Mouse (Mus musculus) frontal cortex, postnatal 25 days (tissue): Measurements from ENCODE around the gene Dlg2.

Experiments
- DNase-seq, 2 experiments: peaks; one replicate each; pipeline ENCODE4 v3.0.0; 2022; ENCODE audit warnings: low spot score in 2 of 2

Dlg2 gene

GRCm38 (mm10) chr7:90539481-90540402 lies 63.3 kb downstream of the Dlg2 start:
- DNase-seq, result no peak

GRCm38 (mm10) chr7:90540811-90541323 lies 64.4 kb downstream of the Dlg2 start:
- no peak for DNase-seq

DNA sequence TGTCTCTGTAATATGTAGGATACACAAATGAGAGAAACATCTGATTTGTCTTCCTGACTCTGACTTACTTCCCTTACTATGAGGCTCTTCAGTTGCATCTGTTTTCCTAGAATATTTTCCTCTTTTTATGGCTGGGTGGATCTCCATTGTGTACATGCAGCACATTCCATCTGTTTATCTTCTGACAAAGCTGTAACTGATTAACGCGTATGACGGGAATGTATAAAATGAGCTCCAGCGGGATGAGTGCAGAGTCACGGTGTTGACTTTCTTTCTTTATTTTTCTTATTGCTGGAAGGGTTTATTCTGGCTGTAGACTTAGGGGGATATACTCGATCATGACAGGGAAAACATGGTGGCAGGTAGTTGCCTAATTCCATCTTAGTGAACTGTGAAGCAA lies 76.9 kb downstream of the Dlg2 start:
- no peak for DNase-seq

- no peak for DNase-seq
Observed at GRCm38 (mm10) chr7:90554421-90554820, 77.9 kb downstream of the Dlg2 start.

- DNase-seq, result no peak
Observed at GRCm38 (mm10) chr7:90569130-90569529, 92.7 kb downstream of the Dlg2 start.

GRCm38 (mm10) chr7:90587795-90588194 lies 111.3 kb downstream of the Dlg2 start:
- DNase-seq, result no peak

GRCm38 (mm10) chr7:90588318-90588717 lies 111.8 kb downstream of the Dlg2 start:
- DNase-seq, result no peak

GRCm38 (mm10) chr7:90609764-90610163 lies 133.3 kb downstream of the Dlg2 start:
- DNase-seq, result no peak

DNA sequence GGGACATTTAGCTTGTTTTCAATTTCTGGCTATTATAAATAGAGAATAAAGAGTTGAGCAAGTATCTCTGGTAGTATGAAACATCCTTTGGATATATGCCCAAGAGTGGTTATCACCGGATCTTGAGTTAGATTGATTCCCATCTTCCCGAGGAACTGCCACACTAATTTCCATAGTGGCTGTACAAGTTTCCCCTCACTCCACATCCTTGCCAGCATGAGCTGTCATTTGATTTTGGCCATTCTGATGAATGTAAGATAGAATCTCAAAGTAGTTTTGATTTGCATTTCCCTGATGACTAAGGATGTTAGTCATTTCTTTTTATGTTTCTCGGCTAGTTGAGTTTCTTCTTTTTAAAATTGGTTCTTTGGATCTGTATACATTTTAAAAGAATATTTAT lies 154.1 kb downstream of the Dlg2 start:
- DNase-seq, result no peak

DNA sequence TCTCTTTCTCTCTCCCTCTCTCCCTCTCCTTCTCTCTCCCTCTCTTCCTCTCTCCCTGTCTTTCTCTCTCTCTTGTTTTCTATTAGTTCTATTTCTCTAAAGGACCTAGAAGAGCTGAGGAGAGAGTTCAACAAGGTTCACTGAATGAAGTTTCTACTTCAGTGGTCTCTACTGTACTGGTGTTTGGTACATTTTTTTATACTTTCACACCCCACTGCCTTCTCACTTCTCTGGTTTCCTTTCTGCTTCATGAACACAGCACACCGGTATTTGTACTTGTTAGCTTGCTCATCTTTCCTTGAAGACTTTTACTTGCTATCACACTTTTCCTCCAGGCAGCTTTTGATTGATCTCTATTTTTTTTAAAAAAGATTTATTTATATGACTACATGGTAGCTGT lies 173.0 kb downstream of the Dlg2 start:
- no peak for DNase-seq

DNA sequence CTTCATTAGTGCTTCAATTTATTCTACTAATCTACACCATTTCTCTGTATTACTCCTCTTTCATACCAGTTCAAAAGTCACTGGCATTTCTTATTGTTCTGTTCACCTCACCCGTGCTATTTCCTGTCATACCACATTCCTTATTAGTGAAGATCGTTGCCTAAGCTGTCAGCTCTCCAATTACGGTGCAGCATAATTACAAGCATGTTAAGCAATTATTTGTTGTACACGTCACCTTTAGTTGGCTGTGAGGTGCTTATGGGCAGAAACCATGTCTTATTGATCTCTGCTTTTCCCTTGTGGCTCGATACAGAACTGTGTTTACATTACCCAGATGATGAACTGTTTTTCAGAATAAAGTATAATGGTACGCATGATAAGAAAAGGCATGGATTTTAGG lies 174.7 kb downstream of the Dlg2 start:
- DNase-seq, result no peak

DNA sequence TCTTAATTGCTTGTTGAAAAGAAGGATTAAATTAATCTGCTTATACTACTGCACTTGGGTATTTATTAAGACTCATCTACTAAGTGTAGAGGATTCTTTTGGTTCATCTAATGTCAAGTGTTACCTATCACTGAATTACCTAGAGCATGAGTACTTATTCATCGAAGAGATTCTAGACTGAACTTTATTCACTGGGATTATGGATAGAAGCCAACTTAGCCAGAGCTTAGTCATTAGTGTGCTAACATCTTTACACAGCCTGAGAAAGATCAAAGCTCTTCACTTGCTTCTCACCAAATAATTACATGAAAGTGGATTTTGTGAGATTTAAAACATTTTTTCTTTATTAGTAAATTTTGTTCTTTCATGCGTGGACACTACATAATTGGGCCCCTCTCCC lies 175.1 kb downstream of the Dlg2 start:
- DNase-seq, result no peak

- DNase-seq, result no peak
Observed at GRCm38 (mm10) chr7:90658593-90658992, 182.1 kb downstream of the Dlg2 start.

DNA sequence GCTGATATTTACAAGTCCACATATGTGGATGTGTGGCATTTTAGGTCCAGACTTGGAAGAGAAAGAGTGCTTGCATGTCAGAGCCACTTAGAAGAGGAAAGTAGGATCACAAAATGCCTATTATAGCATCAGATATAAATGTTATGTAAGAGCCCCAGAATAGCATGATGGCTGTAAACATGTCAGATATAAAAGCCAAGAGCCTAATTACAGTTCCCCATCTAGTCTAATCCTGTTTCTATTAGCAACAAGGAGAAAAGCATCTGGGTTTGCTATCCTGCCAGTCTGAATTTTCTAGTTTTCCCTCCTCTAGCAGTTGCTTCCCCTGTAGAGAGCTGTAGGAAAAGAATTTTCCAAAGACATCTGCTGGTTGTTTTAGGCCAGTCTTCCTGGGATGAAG lies 217.6 kb downstream of the Dlg2 start:
- no peak for DNase-seq

- no peak for DNase-seq
Observed at GRCm38 (mm10) chr7:90696181-90696950, 219.9 kb downstream of the Dlg2 start.

DNA sequence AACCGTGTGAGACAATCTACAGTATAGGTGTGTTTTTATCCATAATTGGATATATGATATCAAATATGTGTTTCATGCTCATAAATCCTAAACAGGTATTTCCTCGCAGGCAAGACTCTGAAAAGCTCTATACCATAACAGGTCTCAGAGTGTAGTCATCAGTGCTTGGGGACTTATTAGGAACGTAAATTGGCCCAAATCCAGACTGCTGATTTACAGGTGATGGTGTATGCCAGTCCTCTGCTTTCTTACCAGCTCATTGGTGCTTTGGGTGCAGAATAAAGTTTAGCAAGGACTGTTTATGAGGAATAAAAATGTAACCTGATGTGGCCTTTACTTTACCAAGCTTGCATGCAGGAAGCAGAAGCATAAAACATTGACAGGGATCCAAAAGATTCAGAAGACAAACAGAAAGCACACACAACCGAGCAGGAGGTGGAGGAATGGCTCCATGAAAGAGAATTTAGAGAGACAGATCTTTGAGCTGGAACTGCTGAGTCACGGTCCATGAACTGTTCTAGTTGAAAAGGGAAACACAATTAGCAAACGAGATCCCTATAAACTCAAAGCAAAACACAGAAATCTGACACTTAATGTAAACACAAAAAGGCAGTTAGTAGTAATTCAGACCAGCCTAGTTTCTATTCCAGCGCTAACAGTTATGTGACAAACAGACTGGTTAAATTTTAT lies 226.8 kb downstream of the Dlg2 start:
- DNase-seq, result no peak

- DNase-seq, result no peak
Observed at GRCm38 (mm10) chr7:90703951-90704350, 227.5 kb downstream of the Dlg2 start.

DNA sequence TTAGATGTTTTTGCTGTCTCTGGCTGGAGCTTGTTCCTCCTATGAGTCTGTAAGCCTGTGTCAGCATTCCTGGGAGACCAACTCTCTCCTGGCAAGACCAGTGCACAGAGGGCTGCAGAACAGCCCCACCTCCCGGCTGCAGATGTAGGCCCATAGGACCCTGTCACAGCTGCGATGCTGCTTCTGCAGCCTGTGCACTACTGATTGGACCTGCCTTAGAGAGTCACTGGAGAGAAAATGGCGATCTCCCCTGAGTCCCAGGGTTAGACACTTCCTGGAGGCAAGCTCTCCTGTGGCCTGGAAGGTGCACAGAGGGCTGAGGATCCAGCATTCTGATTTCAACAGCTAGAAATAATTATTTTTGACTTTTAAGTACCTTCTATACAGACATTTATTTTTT lies 257.6 kb downstream of the Dlg2 start:
- no peak for DNase-seq

- DNase-seq, result no peak
Observed at GRCm38 (mm10) chr7:90736369-90736768, 259.9 kb downstream of the Dlg2 start.

DNA sequence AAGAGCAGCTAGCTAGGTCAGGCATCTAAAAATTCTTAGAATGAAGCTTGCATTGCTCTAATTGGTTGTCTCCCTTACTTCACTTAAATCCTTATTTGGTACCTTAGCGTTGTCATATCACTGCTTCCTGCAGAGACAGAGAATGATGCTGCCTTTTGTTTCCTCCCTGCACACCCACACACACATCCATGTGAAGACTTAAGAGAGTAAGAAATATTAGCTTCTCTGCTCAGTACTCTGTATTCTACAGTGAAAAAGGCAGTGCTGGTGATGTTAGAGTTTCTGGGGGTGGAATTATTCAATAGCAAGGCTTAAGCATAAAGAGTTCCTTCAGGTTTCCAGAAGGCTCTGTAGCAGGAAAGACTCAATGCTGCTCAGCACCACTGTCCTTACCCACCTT lies 272.2 kb downstream of the Dlg2 start:
- no peak for DNase-seq

DNA sequence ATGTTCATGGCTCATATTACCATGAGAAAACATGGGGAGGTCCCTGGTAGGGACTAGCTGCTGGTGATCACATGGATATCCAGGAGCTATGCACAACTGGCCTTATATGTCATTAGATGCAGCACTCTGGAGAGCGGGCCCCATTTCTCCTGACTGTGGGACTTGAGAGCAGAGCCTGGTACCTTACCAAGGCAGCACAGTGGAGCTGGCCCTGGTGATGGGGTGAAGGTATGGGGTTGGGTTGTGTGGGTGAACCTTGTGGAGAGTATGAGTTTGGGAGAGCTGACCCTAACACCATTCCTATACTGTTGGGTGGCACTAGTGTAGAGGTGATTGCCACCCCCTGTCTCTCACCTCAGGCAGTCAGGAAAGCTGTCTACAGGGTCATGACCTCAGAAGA lies 311.5 kb downstream of the Dlg2 start:
- DNase-seq, result no peak

DNA sequence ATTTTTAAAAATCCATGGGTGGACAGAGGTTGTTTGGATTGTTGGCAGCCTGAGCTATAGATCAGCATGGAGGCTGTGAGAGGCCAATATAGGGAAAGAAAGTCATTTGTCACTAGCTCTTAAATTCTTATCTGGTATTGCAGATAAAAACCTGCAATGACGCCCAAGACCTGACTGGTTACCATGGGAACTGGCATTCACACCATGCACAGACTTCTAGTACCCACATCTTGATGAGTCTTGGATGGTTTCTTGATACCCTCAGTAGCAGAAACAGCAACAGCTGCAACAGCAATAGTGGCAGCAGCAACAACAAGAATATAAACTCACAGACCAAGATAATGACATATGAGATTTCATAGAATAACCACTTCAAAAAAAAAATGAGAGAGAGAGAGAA lies 315.1 kb downstream of the Dlg2 start:
- DNase-seq, result no peak
